Mouse (Mus musculus) small intestine, adult 10 weeks (tissue): ENCODE measurements around the gene Ms4a4c. TPM values are rescaled to one million over a fixed set of nuclear protein-coding genes. Genes with fewer than 3 reads are reported as not detected.

Source experiments
- polyA plus RNA-seq: library from polyadenylated mRNA; stranded (reverse); fragments of 350-450 nt; fragmentation: Illumina TruSeq; extraction: RNeasy Lipid Tissue Mini Kit (QIAGEN cat#74804); gene quantifications from one replicate; pipeline ENCODE4 v1.2.3, GENCODE M21; 2014; ENCODE audit warnings: low replicate concordance

The Ms4a4c gene
- 5.5 TPM for polyA plus RNA-seq

GRCm38 (mm10) chr19:11404527-11404926 lies at the start of gene Ms4a4c:
Gene Ms4a4c (plus strand): TSS chr19:11404770.

GRCm38 (mm10) chr19:11375273-11375672 lies 29.3 kb upstream of the Ms4a4c start, which contains the start of gene Ms4a4a:
Gene Ms4a4a (plus strand): TSS chr19:11375523.

GRCm38 (mm10) chr19:11443338-11443737 lies 38.8 kb downstream of the Ms4a4c start, which contains the start of gene Ms4a4b:
Gene Ms4a4b (plus strand): TSS chr19:11443553.

GRCm38 (mm10) chr19:11469215-11469614 lies 64.6 kb downstream of the Ms4a4c start, which contains the start of gene Ms4a6c:
Gene Ms4a6c (plus strand): TSS chr19:11469366.

Other genes with a start within 250 kb of the Ms4a4c start
- not detected for gene 1700025F22Rik, start 239.4 kb upstream of the Ms4a4c start, polyA plus RNA-seq
- gene Ms4a13, start 208.0 kb upstream of the Ms4a4c start, polyA plus RNA-seq = not detected
- 118 TPM for gene Ms4a12, start 172.3 kb upstream of the Ms4a4c start, polyA plus RNA-seq
- gene Ms4a1, start 138.5 kb upstream of the Ms4a4c start, polyA plus RNA-seq = 18.9 TPM
- not detected for gene Ms4a5, start 120.9 kb upstream of the Ms4a4c start, polyA plus RNA-seq
- 5.7 TPM for gene Ms4a14, start 90.3 kb upstream of the Ms4a4c start, polyA plus RNA-seq
- gene Ms4a7, start 68.6 kb upstream of the Ms4a4c start, polyA plus RNA-seq = 28.0 TPM
- gene Ms4a4a, start 29.2 kb upstream of the Ms4a4c start, polyA plus RNA-seq = 18.4 TPM
- gene Ms4a4b, start 38.8 kb downstream of the Ms4a4c start, polyA plus RNA-seq = 8.9 TPM
- 45.5 TPM for gene Ms4a6c, start 64.6 kb downstream of the Ms4a4c start, polyA plus RNA-seq
- gene Gm8369, start 81.2 kb downstream of the Ms4a4c start, polyA plus RNA-seq = 4.4 TPM
- 24.6 TPM for gene Ms4a6b, start 111.7 kb downstream of the Ms4a4c start, polyA plus RNA-seq
- 41.4 TPM for gene Ms4a4d, start 132.0 kb downstream of the Ms4a4c start, polyA plus RNA-seq
- 12.8 TPM for gene Ms4a6d, start 200.1 kb downstream of the Ms4a4c start, polyA plus RNA-seq
- gene Ms4a2, start 218.9 kb downstream of the Ms4a4c start, polyA plus RNA-seq = not detected
- not detected for gene Ms4a3, start 236.1 kb downstream of the Ms4a4c start, polyA plus RNA-seq